ENCODE assay signal across 7 mouse cellular contexts in the genomic region with DNA sequence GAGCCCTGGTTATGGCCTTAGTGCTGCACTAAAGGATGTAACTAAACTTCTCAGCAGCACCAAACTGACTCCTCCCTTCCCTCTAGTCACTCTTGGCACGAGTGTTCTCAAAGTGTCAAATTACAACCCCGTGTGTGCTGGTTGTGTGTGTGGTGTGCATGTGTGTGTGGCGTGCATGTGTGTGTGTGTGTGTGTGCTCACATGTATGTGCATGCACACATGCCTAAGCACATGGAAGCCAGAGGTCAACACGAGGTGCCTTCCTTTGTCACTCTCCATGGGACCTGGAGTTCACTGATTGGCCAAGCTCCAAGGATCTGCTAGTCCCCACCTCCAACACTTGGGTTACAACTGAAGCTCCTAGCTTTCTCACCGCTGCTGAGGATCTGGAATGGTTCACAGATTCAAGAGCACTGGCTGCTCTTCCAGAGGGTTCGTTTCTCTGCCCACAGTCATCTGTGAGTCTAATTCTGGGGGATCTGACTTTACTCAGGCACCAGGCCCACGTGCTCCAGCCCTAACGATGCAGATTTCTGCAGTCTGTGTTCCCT.
DNase-seq lines count a peak whose midpoint lies in the region; ATAC-seq and TF ChIP-seq lines count a peak whose summit lies in the region.

No protein-coding gene starts in this region.

- H3K4me2 ChIP-seq in lung, embryonic 14.5 days, result 0 out of 2 replicates have a peak overlapping the region, but pooled peaks have one; percentile 3
- no peak overlapping the region; the same call in 1 of the 2 replicates for H3K4me2 ChIP-seq in heart, embryonic 11.5 days
- peak overlapping the region; percentile 14; the same call in 1 of the 2 replicates for H3K4me2 ChIP-seq in limb, embryonic 13.5 days (replicated peaks)

- ATAC-seq in lung, embryonic 14.5 days (ENCODE audit: insufficient read depth), result peak; percentile 66
- ATAC-seq in heart, embryonic 11.5 days (replicated peaks; ENCODE audit: insufficient number of reproducible peaks, low FRiP score, low TSS enrichment), result no peak
- peak; percentile 84 for ATAC-seq in limb, embryonic 13.5 days (ENCODE audit: low FRiP score, low read depth)
- no peak for ATAC-seq in erythroblast, adult 5-6 weeks (replicated peaks; ENCODE audit: low FRiP score, poor library complexity, severe bottlenecking)

- H3K27me3 ChIP-seq in lung, embryonic 14.5 days (ENCODE audit: insufficient read depth, low read length), result no peaks in the 10 kb centered on the region
- H3K27me3 ChIP-seq in heart, embryonic 11.5 days (ENCODE audit: control insufficient read depth, insufficient read depth, low read length), result no peaks in the 10 kb centered on the region
- no peaks in the 10 kb centered on the region for H3K27me3 ChIP-seq in limb, embryonic 13.5 days

- H3K9me3 ChIP-seq in lung, embryonic 14.5 days (ENCODE audit: low read depth, low read length), result no peaks in the 10 kb centered on the region
- H3K9me3 ChIP-seq in heart, embryonic 11.5 days (replicated peaks; ENCODE audit: control insufficient read depth, low read length), result no peaks in the 10 kb centered on the region
- peaks cover 6% of the 10 kb centered on the region; the same call in 1 of the 2 replicates for H3K9me3 ChIP-seq in limb, embryonic 13.5 days

- H3K4me3 ChIP-seq in lung, embryonic 14.5 days (ENCODE audit: low read depth, low read length), result no peak overlapping the region
- H3K4me3 ChIP-seq in heart, embryonic 11.5 days (ENCODE audit: low read depth, low read length), result no peak overlapping the region
- H3K4me3 ChIP-seq in limb, embryonic 13.5 days, result no peak overlapping the region

- H3K4me1 ChIP-seq in lung, embryonic 14.5 days (ENCODE audit: insufficient read depth), result peaks cover 27% of the 10 kb centered on the region
- peaks cover 38% of the 10 kb centered on the region for H3K4me1 ChIP-seq in heart, embryonic 11.5 days (ENCODE audit: control insufficient read depth, insufficient read depth, low read length)
- peaks cover 38% of the 10 kb centered on the region for H3K4me1 ChIP-seq in limb, embryonic 13.5 days

- H3K9ac ChIP-seq in lung, embryonic 14.5 days, result no peak overlapping the region
- H3K9ac ChIP-seq in heart, embryonic 11.5 days (ENCODE audit: low read depth, low read length), result no peak overlapping the region
- no peak overlapping the region for H3K9ac ChIP-seq in limb, embryonic 13.5 days

- TF ChIP-seq CTCF in lung, embryonic 14.5 days (IDR thresholded peaks at IDR 0.05; ENCODE audit: low read depth), result no peak

- H3K27ac ChIP-seq in lung, embryonic 14.5 days (ENCODE audit: low read depth), result peak overlapping the region; percentile 30
- H3K27ac ChIP-seq in heart, embryonic 11.5 days (ENCODE audit: low read depth, low read length), result peak overlapping the region; percentile 29; the same call in 1 of the 2 replicates
- H3K27ac ChIP-seq in limb, embryonic 13.5 days, result peak overlapping the region; percentile 74

- DNase-seq in lung, embryonic 14.5 days, result peak; percentile 81
- no peak for DNase-seq in lung, postnatal 25 days (ENCODE audit: low spot score)
- DNase-seq in embryo, embryonic 10.5 days (ENCODE audit: low spot score), result peak; percentile 70
- DNase-seq in urinary bladder, postnatal 25 days (ENCODE audit: low spot score), result no peak

- WGBS in lung, embryonic 14.5 days, result 12% methylated on average over 8 of the region's 8 CpGs
- 17% methylated on average over 8 of the region's 8 CpGs for WGBS in heart, embryonic 11.5 days (ENCODE audit: insufficient replicate concordance)
- WGBS in limb, embryonic 13.5 days, result 9% methylated on average over 8 of the region's 8 CpGs

- no peaks in the 10 kb centered on the region for H3K36me3 ChIP-seq in lung, embryonic 14.5 days (ENCODE audit: insufficient read depth)
- H3K36me3 ChIP-seq in heart, embryonic 11.5 days (ENCODE audit: control insufficient read depth, insufficient read depth, low read length), result peaks cover 7% of the 10 kb centered on the region; the same call in 1 of the 2 replicates
- H3K36me3 ChIP-seq in limb, embryonic 13.5 days, result peaks cover 14% of the 10 kb centered on the region

Comparison
In these comparisons a context has a peak if more than half of its experiments do, and no peak if none do; other contexts are left out.
1. DNase-seq: peak in lung, embryonic 14.5 days (single experiment) and embryo, embryonic 10.5 days (single experiment); none in lung, postnatal 25 days (single experiment) and urinary bladder, postnatal 25 days (single experiment).
2. ATAC-seq: peak in lung, embryonic 14.5 days (single experiment) and limb, embryonic 13.5 days (single experiment); none in heart, embryonic 11.5 days (single experiment) and erythroblast, adult 5-6 weeks (single experiment).
3. Peak in every context shown above with its lines, with median percentiles within 50 percentile points of each other: H3K27ac ChIP-seq.